Mouse (Mus musculus) stomach, embryonic 14.5 days (tissue): ENCODE measurements around the gene Ncoa4. TPM values are rescaled to one million over a fixed set of nuclear protein-coding genes. Genes with fewer than 3 reads are reported as not detected.
A peak's percentile ranks its signal among the peaks of the same experiment; 100 is the strongest.

Source experiments
- ATAC-seq: fragments of 200-750 bp; cut with Nextera tagmentation; 2 replicates; pipeline ENCODE4 v1.8.0; 2017; ENCODE audit warnings: low read depth, moderate TSS enrichment; ENCODE audit not compliant: insufficient number of reproducible peaks, insufficient read depth, low FRiP score
- H3K27ac ChIP-seq: fragments of 300-500 bp; sonication (generic); 2 replicates; pipeline ENCODE4 v1.5.1; 2014; ENCODE audit warnings: mild to moderate bottlenecking, low read length, moderate library complexity, mixed read lengths
- H3K27me3 ChIP-seq: fragments of 300-500 bp; sonication (generic); 2 replicates; pipeline ENCODE4 v1.6.1; 2014; ENCODE audit warnings: low read length, control low read depth, mixed read lengths; ENCODE audit not compliant: control insufficient read depth, insufficient read depth
- H3K36me3 ChIP-seq: fragments of 300-500 bp; sonication (generic); 2 replicates; pipeline ENCODE4 v1.6.1; 2014; ENCODE audit warnings: mild to moderate bottlenecking, control low read depth, low read length, moderate library complexity, mixed read lengths; ENCODE audit not compliant: control insufficient read depth, insufficient read depth
- H3K4me1 ChIP-seq: fragments of 300-500 bp; sonication (generic); 2 replicates; pipeline ENCODE4 v1.6.1; 2014; ENCODE audit warnings: low read length, control low read depth, mixed read lengths; ENCODE audit not compliant: control insufficient read depth, insufficient read depth
- H3K4me2 ChIP-seq: fragments of 300-500 bp; sonication (generic); replicated peaks from 2 replicates; pipeline ENCODE4 v1.6.1; 2014; ENCODE audit warnings: low read depth, low read length, control low read depth
- H3K4me3 ChIP-seq: fragments of 300-500 bp; sonication (generic); 2 replicates; pipeline ENCODE4 v1.5.1; 2014; ENCODE audit warnings: low read depth, low read length, control low read depth
- H3K9ac ChIP-seq: fragments of 300-500 bp; sonication (generic); replicated peaks from 2 replicates; pipeline ENCODE4 v1.6.1; 2014; ENCODE audit warnings: low read depth, mild to moderate bottlenecking, control low read depth, low read length, moderate library complexity, mixed read lengths
- H3K9me3 ChIP-seq: fragments of 300-500 bp; sonication (generic); 2 replicates; pipeline ENCODE4 v1.6.1; 2016; ENCODE audit warnings: low read depth, low read length, control low read depth; ENCODE audit not compliant: control insufficient read depth
- WGBS: fragments of 180-500 bp; shearing (Covaris S2); extraction: QIAGEN DNeasy Blood & Tissue Kit; methylation state at CpG from one replicate; pipeline ENCODE4 v1.1.7; 2014; 5-methylcytosine and 5-hydroxymethylcytosine counted together
- polyA plus RNA-seq: library from polyadenylated mRNA; unstranded; fragments of >200 nt; fragmentation: Nextera tagmentation; extraction: Ambion mirVana; gene quantifications from 2 replicates; pipeline ENCODE4 v1.2.1, GENCODE M21; 2014

Ncoa4 gene
- polyA plus RNA-seq, 1 experiment from 2014 or later = 109 TPM

DNA sequence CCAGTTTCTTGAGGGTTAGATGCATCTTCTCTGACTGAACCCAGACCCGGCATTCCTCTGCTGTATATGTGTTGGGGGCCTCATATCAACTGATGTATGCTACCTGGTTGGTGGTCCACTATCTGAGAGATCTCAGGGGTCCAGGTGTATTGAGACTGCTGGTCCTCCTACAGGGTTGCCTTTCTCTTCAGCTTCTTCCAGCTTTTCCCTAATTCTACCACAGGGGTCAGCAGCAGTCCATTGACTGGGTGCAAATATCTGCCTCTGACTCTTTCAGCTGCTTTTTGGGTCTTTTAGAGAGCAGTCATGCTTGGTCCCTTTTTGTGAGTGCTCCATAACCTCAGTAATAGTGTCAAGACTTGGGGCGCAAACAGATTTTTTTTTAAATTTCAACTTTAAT is 8.8 kb upstream of the Ncoa4 start:
- H3K9me3 ChIP-seq = peaks cover 4% of the 10 kb centered on the region; the same call in 1 of the 2 replicates
- H3K27ac ChIP-seq = no peak overlapping the region
- no peaks in the 10 kb centered on the region for H3K36me3 ChIP-seq
- no peaks in the 10 kb centered on the region for H3K4me1 ChIP-seq
- no peak overlapping the region for H3K4me2 ChIP-seq
- H3K9ac ChIP-seq = no peak overlapping the region
- 90% methylated on average over 2 of the region's 2 CpGs for WGBS
- no peaks in the 10 kb centered on the region for H3K27me3 ChIP-seq
- ATAC-seq = no peak
- no peak overlapping the region for H3K4me3 ChIP-seq

GRCm38 (mm10) chr14:32152243-32152965 is 7.3 kb upstream of the Ncoa4 start:
- H3K4me3 ChIP-seq = no peak overlapping the region
- H3K9ac ChIP-seq = no peak overlapping the region
- H3K36me3 ChIP-seq = no peaks in the 10 kb centered on the region
- H3K4me1 ChIP-seq = no peaks in the 10 kb centered on the region
- no peak for ATAC-seq
- 86% methylated on average over 18 of the region's 18 CpGs for WGBS
- H3K27me3 ChIP-seq = no peaks in the 10 kb centered on the region
- no peak overlapping the region for H3K27ac ChIP-seq
- no peak overlapping the region for H3K4me2 ChIP-seq
- peaks cover 4% of the 10 kb centered on the region; the same call in 1 of the 2 replicates for H3K9me3 ChIP-seq

DNA sequence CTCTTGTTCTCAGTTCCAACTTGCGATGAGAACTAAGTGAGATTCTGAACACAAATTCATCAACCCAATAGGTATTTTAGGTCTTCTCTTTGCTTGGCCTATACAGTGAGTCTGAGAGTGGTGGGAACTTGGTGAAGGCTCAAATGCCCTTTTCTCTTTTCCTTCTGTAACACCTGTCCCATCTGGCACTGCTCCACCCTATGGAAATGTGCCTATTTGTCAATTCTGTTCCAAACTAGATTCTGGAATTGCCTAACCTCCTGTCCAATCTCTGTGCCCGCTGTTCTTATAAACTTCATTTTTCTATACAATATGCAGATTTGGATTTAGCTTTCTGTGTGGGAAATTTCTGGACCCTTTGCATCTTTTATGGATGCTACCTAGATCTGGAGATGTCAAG is 6.5 kb upstream of the Ncoa4 start:
- H3K9ac ChIP-seq = no peak overlapping the region
- WGBS = 100% methylated on average over 2 of the region's 2 CpGs
- no peaks in the 10 kb centered on the region for H3K4me1 ChIP-seq
- H3K4me3 ChIP-seq = no peak overlapping the region
- no peaks in the 10 kb centered on the region for H3K27me3 ChIP-seq
- H3K4me2 ChIP-seq = no peak overlapping the region
- 0 out of 2 replicates have a peak, but pooled peaks cover under 1% of the 10 kb centered on the region for H3K9me3 ChIP-seq
- no peaks in the 10 kb centered on the region for H3K36me3 ChIP-seq
- ATAC-seq = no peak
- no peak overlapping the region for H3K27ac ChIP-seq

DNA sequence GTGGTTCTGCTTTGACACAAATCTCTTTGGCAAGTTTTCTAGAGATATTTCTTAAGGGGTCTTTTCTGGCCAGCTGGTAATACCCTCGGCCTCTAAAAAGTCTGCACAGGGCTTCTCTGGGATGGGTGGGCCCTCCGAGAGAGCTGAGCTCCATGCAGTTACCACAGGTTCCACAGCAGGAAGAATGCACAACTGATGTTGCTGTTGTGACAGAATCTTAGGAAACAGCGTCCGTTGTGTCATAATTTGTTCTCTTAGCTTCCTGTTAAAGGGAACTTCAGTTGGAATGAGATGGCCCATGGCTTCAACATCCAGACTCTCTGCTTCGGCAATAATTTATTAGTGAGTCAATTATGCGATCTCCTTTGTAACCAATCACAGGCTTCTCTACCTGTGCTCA is 4.9 kb upstream of the Ncoa4 start:
- no peaks in the 10 kb centered on the region for H3K9me3 ChIP-seq
- H3K4me3 ChIP-seq = no peak overlapping the region
- H3K36me3 ChIP-seq = no peaks in the 10 kb centered on the region
- no peak for ATAC-seq
- H3K4me1 ChIP-seq = no peaks in the 10 kb centered on the region
- H3K4me2 ChIP-seq = no peak overlapping the region
- H3K27me3 ChIP-seq = no peaks in the 10 kb centered on the region
- no peak overlapping the region for H3K9ac ChIP-seq
- H3K27ac ChIP-seq = no peak overlapping the region
- 87% methylated on average over 6 of the region's 6 CpGs for WGBS

DNA sequence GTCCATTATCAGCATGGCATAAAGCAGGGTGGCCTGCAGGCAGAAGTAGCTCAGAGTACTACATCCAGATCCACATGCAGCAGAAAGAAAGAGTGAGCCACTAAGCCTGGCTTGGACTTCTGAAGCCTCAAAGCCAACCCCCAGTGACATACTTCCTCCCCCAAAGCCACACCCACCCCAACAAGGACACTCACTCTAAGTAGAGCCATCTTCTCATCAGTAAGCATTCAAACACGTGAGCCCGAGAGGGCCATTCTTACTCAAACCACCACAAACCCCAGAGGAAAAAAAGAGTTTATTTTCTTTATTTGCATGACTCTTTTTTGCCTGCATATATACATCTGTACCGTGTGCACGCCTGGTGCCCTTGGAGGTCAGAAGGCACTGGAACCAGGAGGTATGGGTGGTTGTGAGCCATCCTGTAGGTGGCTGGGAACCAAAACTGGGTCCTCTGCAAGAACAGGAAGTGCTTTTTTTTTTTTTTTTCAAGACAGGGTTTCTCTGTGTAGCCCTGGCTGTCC is 455 bp upstream of the Ncoa4 start:
- ATAC-seq = no peak
- H3K9me3 ChIP-seq = no peaks in the 10 kb centered on the region
- peak overlapping the region; percentile 68 for H3K4me3 ChIP-seq
- H3K9ac ChIP-seq = no peak overlapping the region; the same call in 1 of the 2 replicates
- 45% methylated on average over 4 of the region's 4 CpGs for WGBS
- no peaks in the 10 kb centered on the region for H3K27me3 ChIP-seq
- H3K4me2 ChIP-seq = peak overlapping the region; percentile 88
- H3K27ac ChIP-seq = peak overlapping the region; percentile 58; the same call in 1 of the 2 replicates
- peaks cover 11% of the 10 kb centered on the region for H3K4me1 ChIP-seq
- H3K36me3 ChIP-seq = no peaks in the 10 kb centered on the region

DNA sequence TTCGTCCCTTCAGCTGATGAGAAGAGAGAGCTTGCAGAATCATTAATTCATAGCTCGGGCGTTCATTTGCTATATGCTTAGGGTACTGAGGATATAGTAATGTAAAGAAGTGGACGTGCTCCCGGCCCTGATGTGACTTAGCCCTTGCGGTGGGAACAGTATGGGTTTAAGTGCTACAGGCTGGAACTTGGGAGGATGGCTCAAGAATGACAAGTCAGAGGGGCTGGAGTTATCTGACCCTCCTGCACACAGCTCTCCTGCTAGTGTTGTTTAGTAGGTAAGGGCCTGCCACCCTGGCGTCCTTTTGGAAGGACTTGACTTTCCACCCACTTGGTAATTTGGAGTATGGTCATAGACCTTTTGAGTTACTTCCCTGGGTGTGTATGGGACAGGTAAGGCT is 898 bp downstream of the Ncoa4 start:
- no peaks in the 10 kb centered on the region for H3K9me3 ChIP-seq
- H3K36me3 ChIP-seq = no peaks in the 10 kb centered on the region
- no peaks in the 10 kb centered on the region for H3K27me3 ChIP-seq
- ATAC-seq = no peak
- H3K4me1 ChIP-seq = peaks cover 16% of the 10 kb centered on the region
- H3K9ac ChIP-seq = peak overlapping the region; percentile 86
- peak overlapping the region; percentile 68 for H3K4me3 ChIP-seq
- H3K27ac ChIP-seq = peak overlapping the region; percentile 70
- WGBS = 28% methylated on average over 7 of the region's 7 CpGs
- H3K4me2 ChIP-seq = peak overlapping the region; percentile 88

DNA sequence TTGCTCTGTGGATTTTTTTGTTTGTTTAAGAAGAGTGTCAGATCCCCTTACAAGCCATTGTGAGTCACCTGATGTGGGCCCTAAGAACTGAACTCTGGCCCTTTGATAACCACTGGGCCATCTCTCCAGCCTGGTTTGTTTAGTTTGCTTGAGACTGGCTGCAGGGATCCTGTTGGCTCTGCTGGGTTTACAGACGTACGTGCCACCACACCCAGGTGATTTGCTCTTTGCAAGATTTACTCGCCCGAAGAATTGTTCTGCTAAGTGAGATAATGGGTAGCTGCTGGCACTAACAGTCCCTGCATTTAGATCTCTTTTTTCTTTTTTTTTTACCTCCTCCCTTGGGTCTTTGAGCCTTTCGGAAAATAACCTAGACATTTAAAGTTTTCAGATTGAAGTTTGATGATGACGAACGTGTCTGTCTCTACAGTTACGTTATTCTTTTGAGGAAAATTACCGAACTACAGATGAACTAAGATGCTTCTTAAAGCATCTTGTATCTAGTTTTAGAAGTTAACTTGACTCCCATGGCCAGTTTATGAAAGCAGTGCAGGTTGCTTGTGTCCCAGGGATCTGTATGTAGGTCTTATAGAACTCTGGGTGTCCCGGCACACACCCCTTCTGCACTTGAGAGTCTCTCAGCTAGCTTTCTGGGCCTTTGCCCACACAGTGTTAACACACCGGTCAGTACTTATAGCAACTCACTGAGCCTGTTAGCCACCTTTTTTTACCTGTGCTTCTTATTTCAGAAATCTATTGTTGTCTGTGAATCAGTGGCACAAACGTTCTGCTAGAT is 1.6 kb downstream of the Ncoa4 start:
- H3K4me1 ChIP-seq = peaks cover 16% of the 10 kb centered on the region
- H3K9ac ChIP-seq = no peak overlapping the region
- H3K27me3 ChIP-seq = no peaks in the 10 kb centered on the region
- no peaks in the 10 kb centered on the region for H3K9me3 ChIP-seq
- H3K27ac ChIP-seq = no peak overlapping the region
- peak overlapping the region; percentile 68; the same call in 1 of the 2 replicates for H3K4me3 ChIP-seq
- H3K36me3 ChIP-seq = no peaks in the 10 kb centered on the region
- 77% methylated on average over 12 of the region's 12 CpGs for WGBS
- H3K4me2 ChIP-seq = peak overlapping the region; percentile 88
- ATAC-seq = no peak

DNA sequence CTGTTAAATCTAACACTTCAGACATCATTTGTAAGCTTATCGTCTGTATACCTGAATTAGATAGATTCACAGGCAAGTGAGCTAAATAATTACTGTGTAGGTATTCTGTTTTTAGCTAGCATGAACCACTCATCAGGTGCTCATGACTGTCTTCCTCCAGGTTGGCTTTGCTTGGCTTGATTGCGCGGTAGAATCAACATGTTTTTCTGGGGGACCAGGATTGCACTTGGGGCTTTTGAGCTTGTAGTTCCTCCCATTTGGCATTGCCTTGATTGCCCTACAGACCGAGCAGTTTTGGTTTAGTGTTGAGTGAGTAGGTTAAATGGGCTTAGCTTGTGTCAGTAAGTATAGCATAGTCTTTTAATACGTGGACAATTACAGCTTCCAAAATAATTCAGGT is 2.6 kb downstream of the Ncoa4 start:
- no peak for ATAC-seq
- H3K4me1 ChIP-seq = peaks cover 16% of the 10 kb centered on the region
- H3K27ac ChIP-seq = no peak overlapping the region
- H3K4me2 ChIP-seq = no peak overlapping the region
- WGBS = 90% methylated on average over 5 of the region's 5 CpGs
- H3K9me3 ChIP-seq = no peaks in the 10 kb centered on the region
- no peak overlapping the region for H3K9ac ChIP-seq
- no peaks in the 10 kb centered on the region for H3K27me3 ChIP-seq
- H3K36me3 ChIP-seq = no peaks in the 10 kb centered on the region
- H3K4me3 ChIP-seq = no peak overlapping the region
